Mouse (Mus musculus) myocyte (in vitro differentiated cells): ENCODE data around the gene Ppp1ca.

ENCODE experiments used
- MAX ChIP-seq: IDR thresholded peaks from one replicate; pipeline ENCODE4 v1.6.1; 2011; ENCODE audit warnings: low read depth, mild to moderate bottlenecking, control low read depth
- POLR2A ChIP-seq: IDR thresholded peaks from one replicate; pipeline ENCODE4 v1.6.1; 2011; ENCODE audit warnings: low read depth, mild to moderate bottlenecking, control low read depth, moderate library complexity; ENCODE audit not compliant: insufficient read length
- POLR2AphosphoS2 ChIP-seq: IDR thresholded peaks from one replicate; pipeline ENCODE4 v1.6.1; 2011; ENCODE audit warnings: low read depth, control low read depth; ENCODE audit not compliant: insufficient read length
- TCF12 ChIP-seq: IDR thresholded peaks from one replicate; pipeline ENCODE4 v1.6.1; 2011; ENCODE audit warnings: mild to moderate bottlenecking, control low read depth; ENCODE audit not compliant: poor library complexity, insufficient read depth, severe bottlenecking
- USF1 ChIP-seq: IDR thresholded peaks from one replicate; pipeline ENCODE4 v1.6.1; 2011; ENCODE audit warnings: low read depth, mild to moderate bottlenecking, control low read depth, moderate library complexity

DNA sequence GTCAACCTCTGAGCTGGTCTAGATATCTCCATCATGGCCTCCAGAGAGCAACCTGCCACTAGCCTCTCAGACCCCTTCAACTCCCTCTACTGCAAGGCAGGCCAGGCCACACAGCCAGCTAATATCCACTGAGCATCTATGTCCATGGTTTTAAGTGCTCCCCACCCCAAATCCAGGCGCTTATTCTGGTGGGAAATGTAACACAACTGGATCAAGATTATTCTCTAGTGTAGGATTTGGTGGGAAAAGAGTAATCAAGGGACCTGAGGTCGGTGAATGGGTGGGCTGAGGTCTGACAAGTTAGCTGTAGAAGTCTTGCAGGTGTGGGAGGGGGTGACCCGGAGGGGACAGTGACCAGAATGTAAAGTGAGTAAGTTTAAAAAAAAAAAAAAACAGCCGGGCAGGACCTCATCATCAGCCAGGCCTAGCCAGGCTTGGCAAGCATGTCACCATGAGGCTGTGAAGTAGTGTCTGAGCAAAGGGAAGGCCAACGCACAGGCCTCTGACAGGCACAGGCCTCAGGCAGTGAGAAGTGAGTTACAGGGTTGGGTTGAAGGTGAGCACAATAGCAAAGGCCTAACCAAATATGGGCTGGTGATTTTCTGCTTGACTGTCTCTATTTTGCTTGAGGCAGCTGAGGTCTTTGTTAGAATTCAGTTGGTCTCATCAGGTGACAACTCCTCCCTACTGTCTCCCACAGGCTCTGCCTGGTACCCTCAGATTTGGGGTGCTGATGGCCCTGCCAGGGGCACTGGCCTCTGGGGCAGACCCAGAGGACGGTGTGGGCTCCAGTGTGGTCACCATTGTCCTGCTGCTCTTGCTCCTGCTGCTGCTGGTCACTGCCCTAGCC, 36.4 kb upstream of the Ppp1ca start:
- TF ChIP-seq MAX (no peak), POLR2A (no peak), USF1 (no peak), POLR2AphosphoS2 (no peak), TCF12 (no peak)
